Mouse (Mus musculus): ENCODE results near the gene Olfr1240. TPM values are rescaled to one million over a fixed set of nuclear protein-coding genes. Genes with fewer than 3 reads are reported as not detected.

The Olfr1240 gene
- not detected in 2 replicates for polyA plus RNA-seq (2012)

GRCm38 (mm10) chr2:89442900-89443299 is at the start of gene Olfr1240:
TSS of gene Olfr1240 (minus strand) at chr2:89443000.

GRCm38 (mm10) chr2:89487026-89487425 is 44.2 kb upstream of the Olfr1240 start, which contains the start of gene Olfr1241:
TSS of gene Olfr1241 (minus strand) at chr2:89487126.

DNA sequence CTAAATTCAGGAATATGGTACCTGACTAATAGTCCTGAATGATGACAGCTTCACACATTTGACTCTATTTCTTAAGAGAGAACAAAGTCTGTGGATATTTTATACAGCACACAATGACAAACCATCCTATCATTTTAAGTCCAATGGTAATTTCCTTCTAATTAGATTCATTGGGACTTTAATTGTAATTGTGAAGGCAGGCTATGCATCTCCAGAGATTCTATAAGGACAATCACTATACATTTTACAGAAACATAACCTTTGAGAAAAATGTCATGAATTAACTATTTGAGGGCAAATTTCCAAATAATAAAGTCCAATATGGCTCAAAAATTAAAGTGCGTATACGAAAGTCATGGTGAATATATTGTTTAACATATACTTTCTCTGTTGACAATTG is 22.5 kb downstream of the Olfr1240 start, which contains the start of gene Olfr1239:
Gene Olfr1239, minus strand, starts transcription at position 101 of the 400 bp plus-strand sequence.

GRCm38 (mm10) chr2:89409576-89409975 is 33.2 kb downstream of the Olfr1240 start, which contains the start of gene Olfr1238:
TSS of gene Olfr1238 (minus strand) at chr2:89409676.

Other genes with a start within 250 kb of the Olfr1240 start
- gene Olfr1226, start 243.0 kb downstream of the Olfr1240 start, polyA plus RNA-seq (2012), result not detected in 2 replicates
- not detected in 2 replicates for gene Olfr1228, start 188.9 kb downstream of the Olfr1240 start, polyA plus RNA-seq (2012)
- gene Olfr1229, start 155.0 kb downstream of the Olfr1240 start, polyA plus RNA-seq (2012), result not detected in 2 replicates
- not detected in 2 replicates for gene Olfr1230, start 145.7 kb downstream of the Olfr1240 start, polyA plus RNA-seq (2012)
- gene Olfr1231, start 135.9 kb downstream of the Olfr1240 start, polyA plus RNA-seq (2012), result not detected in 2 replicates
- not detected in 2 replicates for gene Olfr1232, start 113.3 kb downstream of the Olfr1240 start, polyA plus RNA-seq (2012)
- not detected in 2 replicates for gene Olfr1233, start 100.6 kb downstream of the Olfr1240 start, polyA plus RNA-seq (2012)
- gene Olfr1234, start 78.1 kb downstream of the Olfr1240 start, polyA plus RNA-seq (2012), result not detected in 2 replicates
- gene Olfr1238, start 33.3 kb downstream of the Olfr1240 start, polyA plus RNA-seq (2012), result not detected in 2 replicates
- not detected in 2 replicates for gene Olfr1239, start 22.6 kb downstream of the Olfr1240 start, polyA plus RNA-seq (2012)
- not detected in 2 replicates for gene Olfr1241, start 44.1 kb upstream of the Olfr1240 start, polyA plus RNA-seq (2012)
- not detected in 2 replicates for gene Olfr1242, start 55.3 kb upstream of the Olfr1240 start, polyA plus RNA-seq (2012)
- gene Olfr1243, start 88.5 kb upstream of the Olfr1240 start, polyA plus RNA-seq (2012), result not detected in 2 replicates
- gene Olfr1245, start 135.4 kb upstream of the Olfr1240 start, polyA plus RNA-seq (2012), result not detected in 2 replicates
- not detected in 2 replicates for gene Olfr1246, start 150.2 kb upstream of the Olfr1240 start, polyA plus RNA-seq (2012)
- gene Olfr1247, start 171.1 kb upstream of the Olfr1240 start, polyA plus RNA-seq (2012), result not detected in 2 replicates
- not detected in 2 replicates for gene Olfr1248, start 175.2 kb upstream of the Olfr1240 start, polyA plus RNA-seq (2012)
- gene Olfr1249, start 192.0 kb upstream of the Olfr1240 start, polyA plus RNA-seq (2012), result not detected in 2 replicates
- gene Olfr1250, start 218.5 kb upstream of the Olfr1240 start, polyA plus RNA-seq (2012), result not detected in 2 replicates
- gene Olfr1251, start 228.9 kb upstream of the Olfr1240 start, polyA plus RNA-seq (2012), result not detected in 2 replicates